In the genomic region with DNA sequence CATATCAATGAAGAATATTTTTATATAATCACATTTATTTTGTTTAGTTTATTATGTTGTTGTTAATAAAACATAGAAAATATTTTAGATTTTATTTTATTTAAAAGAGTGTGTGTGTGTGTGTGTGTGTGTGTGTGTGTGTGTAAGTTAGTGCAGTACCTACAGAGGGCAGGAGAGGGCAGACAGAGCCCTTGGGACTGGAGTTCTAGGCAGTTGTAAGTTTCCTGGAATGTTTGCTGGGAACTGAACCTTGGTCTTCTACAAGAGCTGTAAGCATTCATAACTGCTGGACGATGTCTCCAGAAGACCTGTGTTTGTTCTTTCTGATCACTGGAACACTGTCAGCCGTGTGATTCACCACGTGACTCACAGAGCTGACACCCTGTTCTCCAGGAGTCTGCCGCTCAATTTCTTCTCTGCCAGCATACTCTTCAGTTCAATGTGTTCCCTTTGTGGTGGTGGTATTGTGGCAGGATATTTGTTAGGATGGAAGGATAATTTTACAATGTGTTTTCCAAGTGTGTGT, we compare ENCODE assay signal across 21 mouse cellular contexts. TPM values are rescaled to one million over a fixed set of nuclear protein-coding genes. Genes with fewer than 3 reads are reported as not detected.
DNase-seq lines count a peak whose midpoint lies in the region; ATAC-seq and TF ChIP-seq lines count a peak whose summit lies in the region.
"Had no signal": no experiment of that assay in that cellular context is flagged by ENCODE, and none has a peak within 500 bp of the region (broad histone marks: within the 10 kb centered on the region; RNA-seq: fewer than 3 reads in every experiment).

No protein-coding gene starts in this region.

- WGBS in intestine, postnatal 0 days: 86% methylated on average over 4 of the region's 4 CpGs
- whole genome bisulfite sequencing in intestine, embryonic 15.5 days: 90% methylated on average over 4 of the region's 4 CpGs
- 94% methylated on average over 4 of the region's 4 CpGs for WGBS in limb, embryonic 10.5 days

- H3K4me3 ChIP-seq in intestine, postnatal 0 days (ENCODE audit: low read depth, low read length): no peak overlapping the region
- no peak overlapping the region for H3K4me3 ChIP-seq in intestine, embryonic 15.5 days (replicated peaks)
- no peak overlapping the region for H3K4me3 ChIP-seq in limb, embryonic 10.5 days
- H3K4me3 ChIP-seq: embryonic facial prominence, embryonic 13.5 days; forebrain, embryonic 13.5 days; gastrocnemius, adult 2 months; hindbrain, embryonic 12.5 days had no signal

- H3K36me3 ChIP-seq in intestine, postnatal 0 days (ENCODE audit: control insufficient read depth, insufficient read depth): no peaks in the 10 kb centered on the region
- H3K36me3 ChIP-seq in intestine, embryonic 15.5 days: no peaks in the 10 kb centered on the region
- H3K36me3 ChIP-seq in limb, embryonic 10.5 days: no peaks in the 10 kb centered on the region
- H3K36me3 ChIP-seq: embryonic facial prominence, embryonic 13.5 days; G1E; hindbrain, embryonic 12.5 days had no signal

- no peaks in the 10 kb centered on the region for H3K27me3 ChIP-seq in intestine, postnatal 0 days (replicated peaks; ENCODE audit: control insufficient read depth, insufficient read depth, low read length)
- no peaks in the 10 kb centered on the region for H3K27me3 ChIP-seq in intestine, embryonic 15.5 days (replicated peaks)
- H3K27me3 ChIP-seq in limb, embryonic 10.5 days (ENCODE audit: low read depth, poor library complexity, severe bottlenecking): no peaks in the 10 kb centered on the region
- H3K27me3 ChIP-seq: embryonic facial prominence, embryonic 13.5 days; forebrain, embryonic 13.5 days; hindbrain, embryonic 12.5 days had no signal

- no peak for ATAC-seq in intestine, postnatal 0 days
- ATAC-seq in intestine, embryonic 15.5 days: no peak
- ATAC-seq: forebrain, embryonic 13.5 days; hindbrain, embryonic 16.5 days had no signal

- H3K4me2 ChIP-seq in intestine, postnatal 0 days (replicated peaks; ENCODE audit: low read depth): no peak overlapping the region
- H3K4me2 ChIP-seq in intestine, embryonic 15.5 days (replicated peaks): no peak overlapping the region
- H3K4me2 ChIP-seq: embryonic facial prominence, embryonic 13.5 days; forebrain, embryonic 13.5 days; hindbrain, embryonic 12.5 days had no signal

- peak; percentile 61 to 67 for DNase-seq in adrenal gland, adult (ENCODE audit: inconsistent age in 2 of 2, low spot score in 1 of 2)
- no peak for DNase-seq in adrenal gland, adult 8-10 months
- DNase-seq in R1 (ENCODE audit: low read depth, low spot score): peak; percentile 61
- DNase-seq in naive thymus-derived CD4-positive, alpha-beta T cell, adult 2 months (ENCODE audit: low read depth): peak; percentile 13
- DNase-seq in limb, embryonic 10.5 days (ENCODE audit: low spot score): no peak
- DNase-seq in layer of hippocampus, postnatal 36 days: no peak
- DNase-seq: cerebellum, adult 11-12 months; cerebellum, adult 9-10 months; cerebellum, postnatal 25 days; gastrocnemius, adult 2 months; gastrocnemius, postnatal 25 days; heart, postnatal 10 days; heart, postnatal 4 days; kidney, adult 8-10 months had no signal

- no peak overlapping the region for H3K9ac ChIP-seq in intestine, postnatal 0 days (ENCODE audit: low read depth, low read length)
- no peak overlapping the region for H3K9ac ChIP-seq in intestine, embryonic 15.5 days
- H3K9ac ChIP-seq: embryonic facial prominence, embryonic 13.5 days; forebrain, embryonic 13.5 days; hindbrain, embryonic 12.5 days had no signal

- no peaks in the 10 kb centered on the region for H3K9me3 ChIP-seq in intestine, postnatal 0 days (ENCODE audit: control insufficient read depth)
- no peaks in the 10 kb centered on the region for H3K9me3 ChIP-seq in intestine, embryonic 15.5 days
- no peaks in the 10 kb centered on the region for H3K9me3 ChIP-seq in limb, embryonic 10.5 days (replicated peaks)
- H3K9me3 ChIP-seq: embryonic facial prominence, embryonic 13.5 days; hindbrain, embryonic 12.5 days had no signal

- TF ChIP-seq CTCF in intestine, postnatal 0 days (IDR thresholded peaks at IDR 0.05; ENCODE audit: low read depth): peak; percentile 26; the same call in 1 of the 2 replicates

- 0 out of 2 replicates have a peak, but pooled peaks cover 4% of the 10 kb centered on the region for H3K4me1 ChIP-seq in intestine, postnatal 0 days (replicated peaks; ENCODE audit: control insufficient read depth, insufficient read depth, low read length)
- peaks cover 9% of the 10 kb centered on the region for H3K4me1 ChIP-seq in intestine, embryonic 15.5 days (replicated peaks)
- H3K4me1 ChIP-seq in limb, embryonic 10.5 days: peaks cover 17% of the 10 kb centered on the region

- no peak overlapping the region for H3K27ac ChIP-seq in intestine, postnatal 0 days (ENCODE audit: low read depth, low read length)
- no peak overlapping the region for H3K27ac ChIP-seq in intestine, embryonic 15.5 days
- no peak overlapping the region for H3K27ac ChIP-seq in limb, embryonic 10.5 days
- H3K27ac ChIP-seq: embryonic facial prominence, embryonic 13.5 days; forebrain, embryonic 13.5 days; gastrocnemius, adult 2 months; hindbrain, embryonic 12.5 days had no signal

RNA-seq across cellular contexts. Expression of gene Irf2bp2, which starts 32.4 kb away (rescaled TPM):
- 100 to 1,000 TPM in 2 of 4 experiments, 10 to 100 TPM in 2; 74.4 to 129 (median 98.9) TPM for total RNA-seq in adrenal gland, adult 8-10 months (2022)
- 13.3 and 14.9 TPM in 2 replicates for polyA plus RNA-seq in intestine, postnatal 0 days (2015; fragmentation: Nextera tagmentation; extraction: Ambion mirVana)
- polyA plus RNA-seq in intestine, embryonic 15.5 days (2015; fragmentation: Nextera tagmentation; extraction: Ambion mirVana): 14.1 and 16.1 TPM in 2 replicates
- polyA plus RNA-seq in limb, embryonic 10.5 days (2016; fragmentation: Nextera tagmentation; extraction: Ambion mirVana): 4.2 and 4.5 TPM in 2 replicates
- total RNA-seq in layer of hippocampus, postnatal 36 days (2021): 10 to 100 TPM; 61.4 to 61.6 TPM

Comparison
In these comparisons a context has a peak if more than half of its experiments do, and no peak if none do; other contexts are left out.
1. DNase-seq: peak in adrenal gland, adult (2 of 2), R1 (single experiment) and naive thymus-derived CD4-positive, alpha-beta T cell, adult 2 months (single experiment); none in adrenal gland, adult 8-10 months (single experiment), limb, embryonic 10.5 days (single experiment) and layer of hippocampus, postnatal 36 days (0 of 2).